Mouse (Mus musculus) embryo, embryonic 11.5 days (tissue): Measurements from ENCODE around the gene H2al1n.
"Not testable (repeated sequence)": the region's sequence is repeated elsewhere in the genome, so short reads cannot be mapped to it uniquely, and the experiment has no call there.

ENCODE experiments used
- DNase-seq: peaks from one replicate; pipeline ENCODE4 v3.0.0-alpha.2; 2012; ENCODE audit warnings: low read depth, low spot score

Gene H2al1n

GRCm38 (mm10) chrX:14210848-14211247, at the start of gene H2al1n:
Gene H2al1n, plus strand, starts transcription at chrX:14211148.
- DNase-seq: not testable (repeated sequence)

DNA sequence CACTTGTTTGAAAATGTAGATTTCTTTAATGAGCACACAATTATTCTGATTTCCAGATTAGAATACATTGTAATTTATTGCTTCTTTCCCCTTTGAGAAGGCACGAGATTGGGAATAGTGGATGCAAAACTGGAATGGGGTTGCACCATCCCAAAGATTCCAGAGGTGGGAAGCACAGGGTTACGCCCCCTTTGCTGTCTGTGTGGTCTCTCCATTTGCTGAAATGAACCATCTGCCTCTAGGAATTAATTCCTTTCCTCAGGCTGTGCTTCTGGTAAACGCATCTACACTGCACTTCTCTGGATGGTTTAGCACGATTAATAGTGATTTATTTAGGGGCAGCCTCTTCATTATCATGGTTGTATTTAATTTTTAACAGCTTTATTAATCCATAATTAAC, 11.7 kb upstream of the H2al1n start:
- DNase-seq: no peak

DNA sequence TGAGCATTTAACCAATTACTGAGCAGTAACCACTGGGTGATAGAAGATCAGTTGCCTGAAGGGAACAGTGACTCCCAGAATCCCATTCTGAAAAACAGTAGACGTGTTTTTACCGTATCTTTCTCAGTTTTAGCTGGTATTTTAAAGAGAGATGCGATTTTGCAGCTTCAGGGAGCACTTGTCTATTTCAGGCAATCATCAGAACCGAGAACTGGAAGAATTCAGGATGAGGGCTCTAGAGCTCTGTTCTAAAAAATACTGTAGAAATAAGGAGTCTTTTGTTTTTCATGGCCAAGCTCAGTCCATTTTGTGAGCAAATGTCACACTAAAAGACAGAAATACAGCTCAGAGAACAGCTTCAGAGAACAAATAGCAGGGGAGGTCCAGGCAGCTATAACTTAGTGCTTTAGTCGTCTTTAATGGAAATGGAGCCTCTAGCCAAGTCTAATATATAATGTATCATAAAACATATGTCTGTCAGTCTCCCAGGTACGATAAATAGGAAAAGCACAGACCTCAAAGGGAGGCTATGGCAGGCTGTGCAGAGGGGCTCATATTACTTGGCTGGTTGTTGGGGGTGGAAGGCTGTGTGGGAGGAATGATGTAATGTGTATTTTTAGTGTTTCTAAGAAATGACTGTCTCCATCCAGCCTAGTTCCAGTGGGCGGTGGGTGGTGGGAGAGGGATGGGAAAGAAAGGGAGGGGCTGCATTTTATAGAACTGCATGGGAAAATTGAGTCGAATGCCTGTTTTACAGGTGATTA, 4.7 kb upstream of the H2al1n start:
- peak; percentile 17 for DNase-seq

- DNase-seq: no peak
Observed at GRCm38 (mm10) chrX:14229218-14229617, 18.3 kb downstream of the H2al1n start.

- no peak for DNase-seq
Observed at GRCm38 (mm10) chrX:14259597-14260239, 48.8 kb downstream of the H2al1n start.
